Mouse (Mus musculus) liver, postnatal 0 days (tissue): ENCODE measurements around the gene Specc1l. TPM values are rescaled to one million over a fixed set of nuclear protein-coding genes. Genes with fewer than 3 reads are reported as not detected.

Experiments used
- ATAC-seq: fragments of 200-750 bp; cut with Nextera tagmentation; 2 replicates; pipeline ENCODE4 v1.8.0; 2017; ENCODE audit warnings: mild to moderate bottlenecking, moderate library complexity
- DNase-seq: peaks from one replicate; pipeline ENCODE4 v3.0.0-alpha.2; 2016
- H3K27ac ChIP-seq: fragments of 300-500 bp; sonication (generic); 2 replicates; pipeline ENCODE4 v1.5.1; 2014; ENCODE audit warnings: antibody characterized with exemption, moderate library complexity, mild to moderate bottlenecking, low read depth
- H3K27me3 ChIP-seq: fragments of 300-500 bp; sonication (generic); 2 replicates; pipeline ENCODE4 v1.6.1; 2014; ENCODE audit warnings: low read length, control low read depth, mixed read lengths; ENCODE audit not compliant: insufficient read depth
- H3K36me3 ChIP-seq: fragments of 300-500 bp; sonication (generic); replicated peaks from 2 replicates; pipeline ENCODE4 v1.6.1; 2014; ENCODE audit warnings: mild to moderate bottlenecking, control low read depth, low read length, moderate library complexity, mixed read lengths; ENCODE audit not compliant: insufficient read depth
- H3K4me1 ChIP-seq: fragments of 300-500 bp; sonication (generic); 2 replicates; pipeline ENCODE4 v1.6.1; 2014; ENCODE audit warnings: antibody characterized with exemption, mild to moderate bottlenecking, control low read depth; ENCODE audit not compliant: insufficient read depth
- H3K4me2 ChIP-seq: fragments of 300-500 bp; sonication (generic); 2 replicates; pipeline ENCODE4 v1.6.1; 2014; ENCODE audit warnings: low read depth, mild to moderate bottlenecking, low read length, moderate library complexity, mixed read lengths
- H3K4me3 ChIP-seq: fragments of 300-500 bp; sonication (generic); 2 replicates; pipeline ENCODE4 v1.5.1; 2014; ENCODE audit warnings: low read depth, low read length
- H3K9ac ChIP-seq: fragments of 300-500 bp; sonication (generic); replicated peaks from 2 replicates; pipeline ENCODE4 v1.6.1; 2014; ENCODE audit warnings: mild to moderate bottlenecking, moderate library complexity
- H3K9me3 ChIP-seq: fragments of 300-500 bp; sonication (generic); 2 replicates; pipeline ENCODE4 v1.6.1; 2016; ENCODE audit warnings: mild to moderate bottlenecking, control low read depth, low read length, mixed read lengths
- CTCF ChIP-seq: sonication (generic); IDR thresholded peaks from 2 replicates; pipeline ENCODE4 v1.5.1; 2016; ENCODE audit warnings: antibody characterized with exemption, low read depth
- EP300 ChIP-seq: IDR thresholded peaks from 2 replicates; pipeline ENCODE4 v1.6.1; 2016; ENCODE audit warnings: antibody characterized with exemption, low read depth, mild to moderate bottlenecking
- WGBS: fragments of 180-500 bp; shearing (Covaris S2); extraction: QIAGEN DNeasy Blood & Tissue Kit; methylation state at CpG from one replicate; pipeline ENCODE4 v1.1.7; 2014; ENCODE audit not compliant: insufficient replicate concordance; 5-methylcytosine and 5-hydroxymethylcytosine counted together
- polyA plus RNA-seq: library from polyadenylated mRNA; unstranded; fragments of >200 nt; fragmentation: Nextera tagmentation; extraction: Ambion mirVana; gene quantifications from 2 replicates; pipeline ENCODE4 v1.2.1, GENCODE M21; 2015

The Specc1l gene
- polyA plus RNA-seq, 1 experiment from 2014 or later = 4.0 TPM

- Histone ChIP-seq H3K9ac (0 out of 2 replicates have a peak overlapping the region, but pooled peaks have one; percentile 38), H3K4me1 (peaks cover 29% of the 10 kb centered on the region), H3K27me3 (peaks cover 22% of the 10 kb centered on the region), H3K27ac (no peak overlapping the region), H3K4me3 (peak overlapping the region; percentile 60; the same call in 1 of the 2 replicates), H3K9me3 (no peaks in the 10 kb centered on the region), H3K4me2 (peak overlapping the region; percentile 71), H3K36me3 (no peaks in the 10 kb centered on the region)
- ATAC-seq = no peak
- WGBS = 67% methylated on average over 6 of the region's 6 CpGs
- no peak for DNase-seq
- TF ChIP-seq CTCF (no peak), EP300 (no peak)
These were observed 106.3 kb downstream of the Specc1l start for GRCm38 (mm10) chr10:75318206-75318605.

DNA sequence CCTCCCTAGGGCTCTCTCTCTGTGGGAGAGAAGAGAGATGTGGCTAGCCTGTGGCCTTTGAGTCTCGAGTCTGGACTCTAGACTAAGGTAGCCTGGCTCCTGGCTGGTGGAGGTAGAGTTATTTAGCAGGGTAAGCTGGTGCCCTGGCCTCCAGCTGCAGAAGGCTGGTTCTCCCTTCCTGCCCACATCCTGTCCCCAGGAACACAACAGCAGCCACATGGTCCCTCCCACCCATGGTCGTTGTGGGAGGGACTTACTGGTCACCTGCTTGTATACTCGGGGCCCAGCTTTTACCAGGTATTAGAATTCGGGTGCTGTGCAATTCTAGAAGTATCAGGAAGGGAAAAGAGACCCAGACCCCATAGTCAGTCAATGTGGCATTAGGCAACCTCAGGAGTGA, 108.4 kb downstream of the Specc1l start:
- no peak overlapping the region for H3K9ac ChIP-seq
- H3K27ac ChIP-seq = no peak overlapping the region
- H3K27me3 ChIP-seq = peaks cover 22% of the 10 kb centered on the region
- H3K9me3 ChIP-seq = no peaks in the 10 kb centered on the region
- H3K36me3 ChIP-seq = no peaks in the 10 kb centered on the region
- peaks cover 20% of the 10 kb centered on the region for H3K4me1 ChIP-seq
- 29% methylated on average over 4 of the region's 4 CpGs for WGBS
- ATAC-seq (no peak), DNase-seq (no peak)
- no peak overlapping the region for H3K4me3 ChIP-seq
- TF ChIP-seq EP300 (no peak), CTCF (no peak)
- H3K4me2 ChIP-seq = peak overlapping the region; percentile 22; the same call in 1 of the 2 replicates

DNA sequence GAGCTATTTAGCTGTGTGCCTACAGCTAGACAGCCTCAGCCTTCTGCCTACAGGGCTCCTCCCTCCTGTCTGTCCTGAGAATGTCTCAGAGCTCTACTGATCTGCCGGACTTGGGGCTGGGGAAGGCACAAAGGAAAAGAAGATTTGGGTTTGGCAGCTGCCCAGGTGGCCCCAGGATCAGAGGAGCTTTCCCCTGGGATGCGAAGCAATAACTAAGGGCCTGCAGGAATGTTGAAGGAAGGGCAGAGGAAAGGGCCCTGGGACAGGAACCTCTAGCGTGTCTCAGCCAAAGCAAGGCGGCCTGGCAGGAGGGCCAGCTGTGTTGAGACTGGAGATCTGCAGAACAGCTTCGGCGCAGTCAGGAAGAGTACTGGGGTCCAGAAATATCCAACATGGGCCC, 111.1 kb downstream of the Specc1l start:
- peaks cover 25% of the 10 kb centered on the region for H3K4me1 ChIP-seq
- no peaks in the 10 kb centered on the region for H3K36me3 ChIP-seq
- H3K27me3 ChIP-seq = peaks cover 6% of the 10 kb centered on the region; the same call in 1 of the 2 replicates
- no peak overlapping the region for H3K27ac ChIP-seq
- no peak for TF ChIP-seq EP300
- TF ChIP-seq CTCF = no peak
- H3K9ac ChIP-seq = no peak overlapping the region
- H3K9me3 ChIP-seq = no peaks in the 10 kb centered on the region
- WGBS = 67% methylated on average over 6 of the region's 6 CpGs
- H3K4me2 ChIP-seq = no peak overlapping the region
- H3K4me3 ChIP-seq = no peak overlapping the region
- ATAC-seq (no peak), DNase-seq (no peak)

DNA sequence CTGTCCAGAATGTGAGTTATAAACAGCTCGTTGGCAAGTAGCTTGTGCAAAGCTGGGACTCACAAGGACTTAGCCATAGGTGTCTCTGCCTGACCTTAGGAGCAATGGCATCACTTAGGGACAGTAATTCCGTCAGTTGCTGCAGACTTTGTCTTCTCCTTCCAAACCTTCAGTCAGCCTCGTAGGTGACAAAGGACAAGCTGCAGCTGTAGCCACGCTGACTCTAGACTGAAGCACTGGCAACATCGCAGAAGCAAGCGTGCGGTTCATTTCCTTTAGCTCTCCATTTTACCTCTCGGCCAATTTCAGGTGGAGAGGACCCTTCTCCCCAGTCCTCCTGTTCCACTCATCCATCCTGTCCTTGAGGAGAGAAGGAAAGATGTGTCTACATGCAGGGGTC, 112.1 kb downstream of the Specc1l start:
- Histone ChIP-seq H3K9me3 (no peaks in the 10 kb centered on the region), H3K36me3 (no peaks in the 10 kb centered on the region), H3K27me3 (no peaks in the 10 kb centered on the region), H3K27ac (no peak overlapping the region), H3K4me3 (no peak overlapping the region), H3K4me1 (peaks cover 27% of the 10 kb centered on the region), H3K9ac (no peak overlapping the region), H3K4me2 (no peak overlapping the region)
- DNase-seq = no peak
- no peak for TF ChIP-seq CTCF
- TF ChIP-seq EP300 = no peak
- WGBS = 61% methylated on average over 8 of the region's 8 CpGs
- no peak for ATAC-seq

DNA sequence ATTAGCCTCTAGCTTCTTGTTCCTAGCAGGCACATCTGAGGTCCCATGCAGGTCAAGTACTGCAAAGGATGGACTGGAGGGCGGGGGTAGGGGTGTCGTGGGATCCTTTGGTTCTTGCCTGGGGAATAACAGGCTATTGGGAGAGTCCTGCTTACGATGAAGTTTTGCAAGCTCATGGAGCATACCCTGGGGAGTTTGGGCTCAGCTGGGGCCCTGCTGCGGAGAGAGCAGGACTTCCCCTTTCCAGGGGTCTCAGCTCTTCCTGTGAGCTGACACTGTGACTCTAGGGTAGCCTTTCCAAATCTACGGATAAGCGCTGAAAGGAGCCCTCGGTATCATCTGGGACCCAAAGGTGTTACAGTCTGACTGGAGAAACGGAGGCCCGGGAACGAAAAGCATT, 112.5 kb downstream of the Specc1l start:
- Histone ChIP-seq H3K9me3 (no peaks in the 10 kb centered on the region), H3K4me2 (no peak overlapping the region), H3K9ac (no peak overlapping the region), H3K36me3 (no peaks in the 10 kb centered on the region), H3K27ac (no peak overlapping the region), H3K4me3 (no peak overlapping the region), H3K4me1 (peaks cover 27% of the 10 kb centered on the region), H3K27me3 (no peaks in the 10 kb centered on the region)
- WGBS = 35% methylated on average over 10 of the region's 10 CpGs
- no peak for TF ChIP-seq EP300
- no peak for TF ChIP-seq CTCF
- no peak for ATAC-seq
- DNase-seq = no peak

DNA sequence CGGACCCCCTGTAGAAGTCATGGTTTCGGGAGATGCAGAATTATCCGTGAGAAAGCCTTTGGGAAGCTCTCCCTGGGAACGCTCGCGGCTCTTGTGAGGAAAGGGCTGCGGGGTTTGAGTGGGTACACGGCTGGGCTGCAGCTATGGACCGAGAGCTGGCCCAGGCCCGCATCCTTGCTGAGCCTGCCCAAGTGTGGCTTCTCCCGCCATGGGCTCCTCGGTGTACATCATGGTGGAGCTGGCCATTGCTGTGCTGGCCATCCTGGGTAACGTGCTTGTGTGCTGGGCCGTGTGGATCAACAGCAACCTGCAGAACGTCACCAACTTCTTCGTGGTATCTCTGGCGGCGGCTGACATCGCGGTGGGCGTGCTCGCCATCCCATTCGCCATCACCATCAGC, 113.9 kb downstream of the Specc1l start:
- WGBS = 89% methylated on average over 23 of the region's 23 CpGs
- H3K4me3 ChIP-seq = no peak overlapping the region
- H3K4me1 ChIP-seq = peaks cover 22% of the 10 kb centered on the region
- ATAC-seq (no peak), DNase-seq (no peak)
- H3K36me3 ChIP-seq = no peaks in the 10 kb centered on the region
- H3K9ac ChIP-seq = no peak overlapping the region
- no peak overlapping the region for H3K27ac ChIP-seq
- no peaks in the 10 kb centered on the region for H3K9me3 ChIP-seq
- no peaks in the 10 kb centered on the region for H3K27me3 ChIP-seq
- no peak for TF ChIP-seq CTCF
- no peak for TF ChIP-seq EP300
- no peak overlapping the region for H3K4me2 ChIP-seq

DNA sequence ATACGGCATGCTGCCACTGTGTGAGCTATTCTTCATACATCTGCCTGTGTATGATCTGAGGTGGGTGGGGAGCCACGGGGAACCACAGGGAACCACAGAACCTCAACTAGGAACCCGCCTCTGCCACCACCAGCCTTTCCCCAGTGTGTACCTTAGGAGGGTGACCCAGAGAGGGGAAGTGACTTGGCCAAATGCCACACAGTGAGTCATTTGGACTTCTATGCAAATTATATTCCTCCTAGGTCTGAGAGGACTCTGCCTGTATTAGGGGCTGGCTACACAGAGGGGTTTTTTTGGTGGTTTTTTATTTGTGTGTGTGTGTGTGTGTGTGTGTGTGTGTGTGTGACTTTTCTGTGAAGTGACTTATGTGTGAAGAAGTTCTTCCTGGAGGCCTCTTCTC, 114.7 kb downstream of the Specc1l start:
- ATAC-seq = peak; percentile 79
- Histone ChIP-seq H3K4me3 (no peak overlapping the region), H3K36me3 (no peaks in the 10 kb centered on the region), H3K9ac (no peak overlapping the region), H3K9me3 (no peaks in the 10 kb centered on the region), H3K4me2 (0 out of 2 replicates have a peak overlapping the region, but pooled peaks have one; percentile 38), H3K4me1 (peaks cover 22% of the 10 kb centered on the region), H3K27ac (peak overlapping the region; percentile 51; the same call in 1 of the 2 replicates), H3K27me3 (no peaks in the 10 kb centered on the region)
- WGBS = 11% methylated on average over 3 of the region's 3 CpGs
- TF ChIP-seq EP300 (peak; percentile 19; the same call in 1 of the 2 replicates), CTCF (no peak)
- peak; percentile 80 for DNase-seq
